Mouse (Mus musculus): ENCODE measurements around the gene Lman2. TPM values are rescaled to one million over a fixed set of nuclear protein-coding genes. Genes with fewer than 3 reads are reported as not detected.

The Lman2 gene
- polyA plus RNA-seq, 1 experiment from 2014 or later, result 93.7 TPM

GRCm38 (mm10) chr13:55404853-55405782 lies 42.5 kb upstream of the Lman2 start:
- H3K27me3 ChIP-seq (ENCODE audit: insufficient read depth, low read length), result no peaks in the 10 kb centered on the region
- DNase-seq (ENCODE audit: low spot score) (peak; percentile 95), ATAC-seq (replicated peaks; ENCODE audit: low FRiP score, low read depth) (peak; percentile 45)
- no peaks in the 10 kb centered on the region for H3K9me3 ChIP-seq (replicated peaks; ENCODE audit: low read length)
- 12% methylated on average over 11 of the region's 11 CpGs for WGBS
- no peak overlapping the region for H3K4me3 ChIP-seq (replicated peaks; ENCODE audit: low read depth, low read length)
- peak; percentile 98 for TF ChIP-seq CTCF (IDR thresholded peaks at IDR 0.05; ENCODE audit: low read depth)
- H3K9ac ChIP-seq (ENCODE audit: low read depth, low read length), result peak overlapping the region; percentile 37; the same call in 1 of the 2 replicates
- H3K27ac ChIP-seq, result no peak overlapping the region
- 0 out of 2 replicates have a peak, but pooled peaks cover 4% of the 10 kb centered on the region for H3K4me1 ChIP-seq (replicated peaks; ENCODE audit: insufficient read depth, low read length)
- H3K36me3 ChIP-seq (ENCODE audit: insufficient read depth, low read length), result no peaks in the 10 kb centered on the region
- peak overlapping the region; percentile 13; the same call in 1 of the 2 replicates for H3K4me2 ChIP-seq (ENCODE audit: low read length)

GRCm38 (mm10) chr13:55403935-55404852 lies 41.6 kb upstream of the Lman2 start:
- Histone ChIP-seq H3K27me3 (ENCODE audit: insufficient read depth, low read length) (no peaks in the 10 kb centered on the region), H3K4me3 (replicated peaks; ENCODE audit: low read depth, low read length) (no peak overlapping the region), H3K9ac (ENCODE audit: low read depth, low read length) (no peak overlapping the region), H3K4me1 (replicated peaks; ENCODE audit: insufficient read depth, low read length) (0 out of 2 replicates have a peak, but pooled peaks cover 4% of the 10 kb centered on the region), H3K4me2 (ENCODE audit: low read length) (no peak overlapping the region; the same call in 1 of the 2 replicates), H3K36me3 (ENCODE audit: insufficient read depth, low read length) (no peaks in the 10 kb centered on the region), H3K9me3 (replicated peaks; ENCODE audit: low read length) (no peaks in the 10 kb centered on the region), H3K27ac (no peak overlapping the region)
- ATAC-seq (replicated peaks; ENCODE audit: low FRiP score, low read depth), result no peak
- no peak for DNase-seq (ENCODE audit: low spot score)
- 63% methylated on average over 15 of the region's 15 CpGs for WGBS
- no peak for TF ChIP-seq CTCF (IDR thresholded peaks at IDR 0.05; ENCODE audit: low read depth)

- no peak for DNase-seq (ENCODE audit: low spot score)
- no peaks in the 10 kb centered on the region for H3K9me3 ChIP-seq (replicated peaks; ENCODE audit: low read length)
- no peak overlapping the region for H3K4me3 ChIP-seq (replicated peaks; ENCODE audit: low read depth, low read length)
- H3K27ac ChIP-seq, result no peak overlapping the region
- no peak for ATAC-seq (replicated peaks; ENCODE audit: low FRiP score, low read depth)
- H3K36me3 ChIP-seq (ENCODE audit: insufficient read depth, low read length), result no peaks in the 10 kb centered on the region
- 0 out of 2 replicates have a peak, but pooled peaks cover 4% of the 10 kb centered on the region for H3K4me1 ChIP-seq (replicated peaks; ENCODE audit: insufficient read depth, low read length)
- no peaks in the 10 kb centered on the region for H3K27me3 ChIP-seq (ENCODE audit: insufficient read depth, low read length)
- H3K4me2 ChIP-seq (ENCODE audit: low read length), result no peak overlapping the region; the same call in 1 of the 2 replicates
- WGBS, result 55% methylated on average over 7 of the region's 7 CpGs
- no peak overlapping the region for H3K9ac ChIP-seq (ENCODE audit: low read depth, low read length)
- TF ChIP-seq CTCF (IDR thresholded peaks at IDR 0.05; ENCODE audit: low read depth), result no peak
Observed at GRCm38 (mm10) chr13:55403266-55403665, 40.7 kb upstream of the Lman2 start.

- 59% methylated on average over 1 of the region's 1 CpGs for WGBS
Observed at GRCm38 (mm10) chr13:55400039-55400346, 37.4 kb upstream of the Lman2 start.

GRCm38 (mm10) chr13:55399300-55400038 lies 36.9 kb upstream of the Lman2 start:
- ATAC-seq (replicated peaks; ENCODE audit: low FRiP score, low read depth) (peak; percentile 34; the same call in 1 of the 2 replicates), DNase-seq (ENCODE audit: low spot score) (no peak)
- 55% methylated on average over 5 of the region's 5 CpGs for WGBS
- Histone ChIP-seq H3K4me3 (replicated peaks; ENCODE audit: low read depth, low read length) (no peak overlapping the region), H3K27me3 (ENCODE audit: insufficient read depth, low read length) (no peaks in the 10 kb centered on the region), H3K9me3 (replicated peaks; ENCODE audit: low read length) (no peaks in the 10 kb centered on the region), H3K4me1 (replicated peaks; ENCODE audit: insufficient read depth, low read length) (no peaks in the 10 kb centered on the region), H3K4me2 (ENCODE audit: low read length) (peak overlapping the region; percentile 37; the same call in 1 of the 2 replicates), H3K36me3 (ENCODE audit: insufficient read depth, low read length) (no peaks in the 10 kb centered on the region), H3K27ac (0 out of 2 replicates have a peak overlapping the region, but pooled peaks have one; percentile 19), H3K9ac (ENCODE audit: low read depth, low read length) (no peak overlapping the region)
- TF ChIP-seq CTCF (IDR thresholded peaks at IDR 0.05; ENCODE audit: low read depth), result no peak

More at GRCm38 (mm10) chr13:55400039-55400346, 37.4 kb upstream of the Lman2 start:
- no peaks in the 10 kb centered on the region for H3K4me1 ChIP-seq (replicated peaks; ENCODE audit: insufficient read depth, low read length)
- H3K9me3 ChIP-seq (replicated peaks; ENCODE audit: low read length), result no peaks in the 10 kb centered on the region
- no peaks in the 10 kb centered on the region for H3K36me3 ChIP-seq (ENCODE audit: insufficient read depth, low read length)
- H3K27ac ChIP-seq, result no peak overlapping the region
- H3K27me3 ChIP-seq (ENCODE audit: insufficient read depth, low read length), result no peaks in the 10 kb centered on the region
- H3K4me2 ChIP-seq (ENCODE audit: low read length), result peak overlapping the region; percentile 37
- no peak overlapping the region for H3K9ac ChIP-seq (ENCODE audit: low read depth, low read length)
- TF ChIP-seq CTCF (IDR thresholded peaks at IDR 0.05; ENCODE audit: low read depth), result no peak
- DNase-seq (ENCODE audit: low spot score), result no peak
- H3K4me3 ChIP-seq (replicated peaks; ENCODE audit: low read depth, low read length), result no peak overlapping the region; the same call in 1 of the 2 replicates
- no peak for ATAC-seq (replicated peaks; ENCODE audit: low FRiP score, low read depth)
